Mouse (Mus musculus) ES-CJ7 (cell line): ENCODE measurements around the gene Wwp2.

ENCODE experiments used
- DNase-seq: peaks from one replicate; pipeline ENCODE4 v3.0.0; 2011; ENCODE audit warnings: low read depth, low spot score

Gene Wwp2

DNA sequence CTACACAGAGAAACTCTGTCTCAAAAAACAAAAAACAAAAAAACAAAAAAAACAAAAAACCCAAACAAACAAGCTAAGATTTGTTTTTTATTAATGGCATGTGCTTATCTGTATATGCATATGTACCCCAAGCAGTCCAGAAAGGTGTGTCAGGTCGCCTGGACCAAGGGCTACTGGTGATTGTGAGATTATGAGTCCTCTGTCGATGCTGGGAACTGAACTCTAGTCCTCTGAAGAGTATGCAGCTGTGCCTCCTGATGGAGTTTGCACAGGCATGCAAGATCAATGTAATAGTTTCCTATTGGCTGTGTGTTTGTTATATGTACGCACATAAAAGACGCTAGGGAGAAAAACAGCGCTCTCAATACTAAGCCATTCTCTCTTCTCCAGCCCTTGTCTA lies 74.0 kb downstream of the Wwp2 start:
- DNase-seq: no peak

DNA sequence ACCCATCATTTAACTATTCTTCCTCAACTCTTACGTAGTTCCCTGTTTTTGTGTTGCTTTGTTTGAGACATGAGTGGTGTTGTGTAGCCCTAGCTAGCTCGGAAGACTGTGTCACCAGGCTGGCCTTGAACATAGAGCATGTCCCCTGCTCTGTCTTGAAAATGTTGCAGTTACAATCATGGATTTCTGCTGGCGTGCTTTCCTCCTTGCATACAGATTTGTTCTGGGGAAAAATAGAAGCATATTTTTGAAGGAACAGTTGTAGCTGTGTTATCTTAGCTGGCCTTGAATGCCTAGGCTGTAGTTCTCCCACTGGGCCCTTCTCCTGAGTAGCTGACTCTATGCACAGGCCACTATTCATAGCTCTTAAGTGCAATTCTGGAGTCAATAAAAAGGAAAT lies 74.6 kb downstream of the Wwp2 start:
- no peak for DNase-seq

DNA sequence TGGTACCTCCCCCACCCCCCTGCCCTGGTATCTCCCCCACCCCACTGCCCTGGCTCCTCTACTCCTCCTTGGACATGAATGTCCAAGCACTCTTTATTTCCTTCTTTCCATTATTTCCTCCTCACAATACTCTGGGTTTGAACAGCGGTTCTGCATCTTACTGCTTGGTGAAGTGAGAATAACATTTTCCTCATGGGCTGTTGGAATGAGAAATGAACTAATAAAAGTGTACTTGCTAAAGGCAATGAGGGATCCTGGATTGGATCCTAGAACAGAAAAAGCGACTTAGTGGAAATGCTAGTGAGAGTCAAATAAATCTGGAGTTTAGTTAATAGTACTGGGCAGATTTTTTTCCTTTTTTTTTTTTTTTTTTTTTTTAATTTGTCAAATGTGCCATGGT lies 77.1 kb downstream of the Wwp2 start:
- no peak for DNase-seq

DNA sequence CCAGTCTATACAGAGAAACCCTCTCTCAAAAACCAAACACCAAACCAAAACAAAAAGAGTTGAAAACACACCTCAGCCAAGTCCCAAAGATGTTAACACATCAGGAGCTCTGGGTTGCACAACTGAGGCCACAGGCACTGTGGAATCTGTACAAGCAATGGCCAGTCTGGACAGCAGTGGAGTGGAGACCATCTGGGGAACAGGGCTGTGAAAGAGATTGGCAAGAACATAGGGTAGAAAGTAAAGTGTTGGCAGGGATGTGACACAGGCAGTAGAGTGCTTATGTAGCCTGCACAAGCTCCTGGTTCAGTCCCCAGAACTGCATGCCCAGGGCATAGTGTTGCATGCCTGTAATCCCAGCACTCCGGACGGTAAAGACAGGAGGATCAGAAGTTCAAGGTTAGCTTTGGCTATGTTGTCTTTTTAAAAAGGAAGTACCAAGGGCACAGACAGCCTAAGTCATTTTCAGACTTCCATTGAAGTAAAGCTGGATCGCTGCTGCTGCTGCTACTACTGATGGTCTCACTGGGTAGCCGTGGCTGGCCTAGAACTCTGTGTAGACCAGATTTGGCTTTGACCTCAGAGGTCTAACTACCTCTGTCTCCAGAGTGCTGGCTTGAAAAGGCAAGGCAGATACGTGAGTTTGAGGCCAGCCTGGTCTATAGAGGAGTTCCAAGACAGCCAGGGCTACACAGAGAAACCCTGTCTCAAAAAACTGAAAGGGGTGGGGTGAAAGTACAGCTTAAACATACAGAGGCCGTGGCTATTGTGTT lies 79.0 kb downstream of the Wwp2 start:
- no peak for DNase-seq

DNA sequence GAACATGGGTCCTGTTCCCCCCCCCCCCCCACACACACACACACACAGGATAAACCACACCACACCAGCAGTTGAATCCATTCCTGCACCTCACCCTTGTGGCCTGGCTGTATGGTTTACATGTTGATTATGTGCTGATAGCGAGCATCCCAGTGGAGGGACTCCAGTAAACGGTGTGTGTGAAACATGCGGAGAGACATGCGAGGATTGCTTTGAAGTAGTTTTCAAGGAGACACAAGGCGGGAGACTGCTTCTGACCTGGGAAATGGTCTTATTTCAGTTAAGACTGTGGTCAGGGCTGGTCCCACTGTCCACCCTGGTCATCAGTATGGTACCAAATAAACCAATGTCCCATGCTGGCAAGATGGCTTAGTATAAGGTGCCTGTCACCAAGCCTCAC lies 82.6 kb downstream of the Wwp2 start:
- no peak for DNase-seq

DNA sequence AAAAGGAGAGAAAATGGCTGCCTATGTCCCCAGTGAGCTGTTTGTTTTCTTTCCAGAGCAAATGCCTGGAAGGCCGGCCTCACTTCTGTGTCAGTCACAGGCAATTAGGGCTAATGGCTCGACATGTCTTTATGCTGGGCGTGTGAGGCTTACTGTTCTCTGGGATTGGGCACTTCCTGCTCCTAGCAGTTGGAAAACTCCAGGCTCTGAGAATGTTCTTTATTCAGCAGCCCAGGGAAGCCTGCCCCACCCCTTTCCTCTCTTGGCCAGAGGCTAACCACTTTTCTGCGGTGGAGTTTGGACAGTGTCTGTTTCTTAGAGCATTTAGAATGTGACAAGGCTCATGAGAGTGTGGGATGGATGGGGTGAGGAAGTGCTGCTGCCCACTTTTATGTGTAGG lies 83.7 kb downstream of the Wwp2 start:
- peak; percentile 87 for DNase-seq

DNA sequence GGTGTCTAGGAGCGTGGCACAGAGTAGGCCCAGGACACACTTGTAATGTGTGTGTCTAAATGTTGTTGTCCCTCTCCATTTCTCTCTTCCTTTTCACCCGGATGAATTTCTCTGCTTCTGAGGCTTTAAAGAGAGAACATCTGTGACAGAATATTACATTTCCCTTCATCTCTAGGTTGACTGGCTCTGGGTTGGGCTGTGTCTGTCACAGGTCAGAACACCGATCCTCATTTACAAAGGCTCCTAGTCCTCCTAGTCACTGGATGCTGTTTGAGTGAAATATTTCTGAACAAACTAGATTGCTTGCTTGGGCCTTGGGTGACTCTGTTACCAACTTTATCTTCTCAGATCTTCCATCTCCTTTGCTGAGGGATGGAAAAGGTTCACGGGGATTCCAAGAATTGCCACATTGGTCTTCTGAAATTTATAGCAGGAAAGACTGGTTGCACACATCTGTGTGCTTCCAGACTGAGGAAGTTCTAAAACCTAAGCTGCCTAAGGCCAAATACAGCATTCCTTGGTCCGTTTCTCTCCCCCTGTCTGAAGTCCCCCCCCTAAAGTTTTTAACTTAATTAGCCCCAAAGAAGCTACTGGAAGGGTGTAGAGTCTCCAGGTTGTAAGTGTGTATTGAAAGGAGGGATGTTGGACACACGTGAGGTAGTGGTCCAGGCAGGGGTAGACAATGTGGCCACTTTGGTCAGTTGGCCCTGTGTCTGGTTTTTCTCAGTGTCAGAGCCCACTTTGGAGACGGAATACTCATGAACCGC lies 85.8 kb downstream of the Wwp2 start:
- no peak for DNase-seq

DNA sequence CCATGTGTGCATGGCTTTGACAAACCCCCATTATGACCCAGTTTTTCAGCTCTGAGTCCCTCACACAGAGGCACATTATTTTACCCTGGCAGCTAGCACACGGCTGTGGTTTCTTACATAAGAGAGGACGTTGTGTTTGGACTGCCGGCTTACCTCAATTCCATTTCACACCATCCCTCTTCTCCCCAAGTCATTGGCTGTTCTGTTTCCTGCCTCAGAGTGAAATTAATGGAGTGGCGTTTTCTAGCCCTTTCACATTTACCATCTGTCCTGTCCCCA lies 86.3 kb downstream of the Wwp2 start:
- DNase-seq: no peak

GRCm38 (mm10) chr8:107524535-107524934 lies 88.4 kb downstream of the Wwp2 start:
- no peak for DNase-seq

DNA sequence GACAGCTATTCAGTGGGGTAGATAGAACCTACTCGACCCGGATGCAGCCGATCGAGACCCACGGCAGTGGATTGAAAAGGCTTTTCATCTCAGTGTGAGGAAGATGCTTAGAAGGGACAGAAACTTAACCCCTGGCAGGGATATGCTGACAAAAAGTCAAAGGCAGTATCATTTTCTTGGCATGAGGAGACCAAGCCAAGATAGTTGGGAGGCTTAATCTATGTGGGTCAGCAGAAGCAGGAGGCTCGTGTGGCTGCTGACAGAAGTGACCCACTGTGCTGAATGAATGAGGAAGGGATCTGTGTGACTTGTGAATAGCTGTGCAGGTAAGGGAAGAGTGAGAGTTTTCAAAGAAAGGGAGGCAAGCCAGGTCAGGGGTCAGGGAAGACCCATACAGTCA lies 92.6 kb downstream of the Wwp2 start:
- DNase-seq: no peak

DNA sequence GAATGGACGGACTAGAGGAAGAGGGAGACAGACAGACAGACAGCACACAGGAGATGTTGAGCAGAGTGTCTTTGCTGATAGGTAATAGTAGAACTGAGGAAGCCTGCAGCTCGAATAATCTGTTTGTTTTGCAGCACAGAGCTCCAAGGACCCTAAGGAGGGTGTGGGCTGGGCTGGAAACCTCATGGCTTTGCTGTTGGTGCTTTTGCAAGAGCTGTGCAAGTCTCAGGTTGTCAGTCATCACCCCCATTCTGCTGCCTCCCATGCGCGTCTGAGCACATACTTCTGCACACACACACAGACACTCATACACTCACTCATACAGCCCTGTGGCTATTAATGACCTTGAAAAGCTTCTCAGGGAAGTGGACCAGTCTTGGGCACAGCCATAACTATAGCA lies 101.3 kb downstream of the Wwp2 start:
- no peak for DNase-seq

GRCm38 (mm10) chr8:107540623-107541022 lies 104.5 kb downstream of the Wwp2 start:
- no peak for DNase-seq

DNA sequence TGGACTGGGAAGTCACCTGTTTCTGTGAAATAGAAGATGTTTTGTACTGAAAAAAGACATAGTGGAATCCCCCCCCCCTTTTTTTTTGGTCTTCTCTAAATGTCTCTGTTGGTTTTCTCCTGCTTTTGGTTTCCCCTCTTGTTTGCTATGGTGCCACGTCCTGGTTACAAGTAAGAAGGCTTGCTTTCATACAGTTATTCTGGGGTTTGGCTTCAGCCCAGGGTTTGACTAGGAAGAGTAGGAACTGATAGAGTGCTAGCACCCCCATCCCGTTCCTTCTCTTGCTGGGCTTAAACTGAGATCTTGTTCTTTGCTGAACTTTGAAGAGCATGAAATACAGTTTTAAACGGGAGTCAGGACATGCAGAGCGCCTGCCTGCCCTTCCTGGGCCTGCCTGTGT lies 105.2 kb downstream of the Wwp2 start:
- DNase-seq: no peak

DNA sequence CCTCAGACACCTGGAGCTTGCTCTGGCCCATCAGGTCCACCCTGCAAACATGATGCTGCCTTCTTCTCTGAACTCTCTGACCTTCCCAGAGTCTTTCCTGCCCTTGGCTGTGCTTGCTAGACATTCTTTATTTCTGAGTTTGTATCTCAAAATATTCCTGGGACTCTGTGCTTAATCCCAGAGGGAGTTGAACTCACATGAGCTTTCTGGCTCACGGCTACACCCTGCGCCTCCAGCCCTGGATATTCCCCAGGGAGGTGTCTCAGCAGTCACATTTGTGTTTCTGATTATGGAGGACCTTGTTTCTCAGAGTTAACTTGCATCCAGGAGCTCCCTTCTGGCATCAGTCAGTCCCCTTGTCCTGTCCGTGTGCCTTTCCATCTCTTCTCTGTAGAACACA lies 106.0 kb downstream of the Wwp2 start:
- DNase-seq: no peak

GRCm38 (mm10) chr8:107543714-107544113 lies 107.5 kb downstream of the Wwp2 start:
- no peak for DNase-seq

- no peak for DNase-seq
Measured at GRCm38 (mm10) chr8:107544211-107544610, 108.0 kb downstream of the Wwp2 start.

- no peak for DNase-seq
Measured at GRCm38 (mm10) chr8:107544651-107545174, 108.5 kb downstream of the Wwp2 start.

DNA sequence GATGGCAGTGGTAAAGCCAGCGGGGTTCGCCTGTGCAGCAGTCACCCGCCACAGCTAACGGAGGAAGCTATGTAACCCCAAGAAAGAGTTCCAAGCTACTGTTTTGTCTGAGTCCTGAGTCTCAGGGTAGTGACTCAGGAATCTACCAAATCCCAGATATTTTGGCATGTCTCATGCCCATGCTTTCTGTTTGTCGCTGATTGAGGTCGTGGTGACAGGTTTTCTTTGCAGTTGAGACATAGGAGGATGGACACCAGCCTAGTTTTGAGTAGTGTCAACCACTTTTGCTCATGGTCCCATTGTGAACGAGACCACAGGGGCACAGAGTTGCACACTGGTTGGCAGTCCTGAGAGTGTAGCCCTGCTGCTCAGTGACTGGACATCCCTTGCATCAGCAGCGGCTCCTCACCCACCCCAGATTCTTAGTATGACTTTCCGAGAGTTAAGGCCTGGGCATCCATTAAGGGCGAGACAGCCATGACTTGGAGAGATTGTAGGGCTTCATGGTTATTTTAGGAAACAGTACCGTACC lies 109.5 kb downstream of the Wwp2 start:
- DNase-seq: no peak

- no peak for DNase-seq
Measured at GRCm38 (mm10) chr8:107546154-107546553, 110.0 kb downstream of the Wwp2 start.

DNA sequence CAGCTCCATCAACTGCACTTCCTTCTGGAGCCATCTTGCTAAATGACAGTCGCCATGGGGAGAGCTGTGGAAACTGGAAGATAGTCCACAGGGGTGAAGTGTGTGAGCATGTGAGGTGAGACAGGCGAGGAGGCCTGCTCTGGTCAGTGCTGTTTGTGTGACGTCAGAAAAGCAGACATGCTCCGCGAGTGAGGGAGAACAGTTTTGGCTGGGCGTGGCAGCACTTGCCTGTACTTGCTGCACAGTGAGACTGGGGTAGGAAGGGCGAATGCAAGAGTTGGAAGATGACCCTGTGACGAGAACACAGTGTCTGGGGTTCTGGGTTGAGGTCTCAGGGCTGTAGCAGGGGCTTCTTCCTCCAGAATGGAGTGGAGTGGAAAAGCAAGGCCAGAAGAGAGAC lies 110.7 kb downstream of the Wwp2 start:
- peak; percentile 43 for DNase-seq

GRCm38 (mm10) chr8:107552234-107552633 lies 116.1 kb downstream of the Wwp2 start:
- DNase-seq: no peak

GRCm38 (mm10) chr8:107555231-107555630 lies 119.1 kb downstream of the Wwp2 start:
- peak; percentile 54 for DNase-seq

GRCm38 (mm10) chr8:107556511-107556936 lies 120.4 kb downstream of the Wwp2 start:
- no peak for DNase-seq
